Mouse (Mus musculus) kidney, postnatal 0 days (tissue): ENCODE data around the gene B4galnt3. TPM values are rescaled to one million over a fixed set of nuclear protein-coding genes. Genes with fewer than 3 reads are reported as not detected.

ENCODE experiments used
- ATAC-seq: fragments of 200-750 bp; cut with Nextera tagmentation; replicated peaks from 2 replicates; pipeline ENCODE4 v1.8.0; 2017; ENCODE audit warnings: low read depth, moderate number of reproducible peaks, moderate TSS enrichment, moderate library complexity; ENCODE audit not compliant: low FRiP score
- DNase-seq: peaks from one replicate; pipeline ENCODE4 v3.0.0-alpha.2; 2016; ENCODE audit warnings: low spot score
- H3K27ac ChIP-seq: fragments of 300-500 bp; sonication (generic); 2 replicates; pipeline ENCODE4 v1.5.1; 2014; ENCODE audit warnings: mild to moderate bottlenecking
- H3K27me3 ChIP-seq: fragments of 300-500 bp; sonication (generic); 2 replicates; pipeline ENCODE4 v1.6.1; 2014; ENCODE audit warnings: low read length, mixed read lengths; ENCODE audit not compliant: insufficient read depth
- H3K36me3 ChIP-seq: fragments of 300-500 bp; sonication (generic); 2 replicates; pipeline ENCODE4 v1.6.1; 2014; ENCODE audit warnings: low read length, mixed read lengths; ENCODE audit not compliant: insufficient read depth
- H3K4me1 ChIP-seq: fragments of 300-500 bp; sonication (generic); replicated peaks from 2 replicates; pipeline ENCODE4 v1.6.1; 2014; ENCODE audit warnings: antibody characterized with exemption, low read length, mixed read lengths; ENCODE audit not compliant: insufficient read depth
- H3K4me2 ChIP-seq: fragments of 300-500 bp; sonication (generic); 2 replicates; pipeline ENCODE4 v1.6.1; 2014; ENCODE audit warnings: mild to moderate bottlenecking, low read length, moderate library complexity, mixed read lengths
- H3K4me3 ChIP-seq: fragments of 300-500 bp; sonication (generic); replicated peaks from 2 replicates; pipeline ENCODE4 v1.5.1; 2014; ENCODE audit warnings: low read depth, low read length
- H3K9ac ChIP-seq: fragments of 300-500 bp; sonication (generic); 2 replicates; pipeline ENCODE4 v1.6.1; 2014; ENCODE audit warnings: low read depth, low read length
- H3K9me3 ChIP-seq: fragments of 300-500 bp; sonication (generic); replicated peaks from 2 replicates; pipeline ENCODE4 v1.6.1; 2016; ENCODE audit warnings: low read length, inconsistent platforms, mixed read lengths
- CTCF ChIP-seq: IDR thresholded peaks from 2 replicates; pipeline ENCODE4 v1.5.1; 2016; ENCODE audit warnings: antibody characterized with exemption, low read depth, mild to moderate bottlenecking, moderate library complexity
- WGBS: fragments of 180-500 bp; shearing (Covaris S2); extraction: QIAGEN DNeasy Blood & Tissue Kit; methylation state at CpG from one replicate; pipeline ENCODE4 v1.1.7; 2014; 5-methylcytosine and 5-hydroxymethylcytosine counted together
- polyA plus RNA-seq: library from polyadenylated mRNA; unstranded; fragments of >200 nt; fragmentation: Nextera tagmentation; extraction: Ambion mirVana; gene quantifications from 2 replicates; pipeline ENCODE4 v1.2.1, GENCODE M21; 2015

The B4galnt3 gene
- polyA plus RNA-seq, 1 experiment from 2014 or later: 2.5 TPM

- H3K9me3 ChIP-seq: no peaks in the 10 kb centered on the region
These were observed 92.4 kb downstream of the B4galnt3 start for GRCm38 (mm10) chr6:120201956-120202355.

GRCm38 (mm10) chr6:120199638-120200394, 94.5 kb downstream of the B4galnt3 start:
- Histone ChIP-seq H3K27ac (no peak overlapping the region), H3K9ac (no peak overlapping the region), H3K27me3 (no peaks in the 10 kb centered on the region), H3K4me2 (no peak overlapping the region), H3K36me3 (no peaks in the 10 kb centered on the region), H3K9me3 (no peaks in the 10 kb centered on the region), H3K4me3 (no peak overlapping the region), H3K4me1 (no peaks in the 10 kb centered on the region)
- no peak for DNase-seq
- ATAC-seq: no peak
- 0 out of 2 replicates have a peak, but pooled peaks have one; percentile 7 for TF ChIP-seq CTCF
- WGBS: 39% methylated on average over 10 of the region's 10 CpGs

More at GRCm38 (mm10) chr6:120201956-120202355, 92.4 kb downstream of the B4galnt3 start:
- TF ChIP-seq CTCF: no peak
- no peaks in the 10 kb centered on the region for H3K4me1 ChIP-seq
- no peak overlapping the region for H3K27ac ChIP-seq
- no peak overlapping the region for H3K9ac ChIP-seq
- no peak overlapping the region for H3K4me3 ChIP-seq
- H3K27me3 ChIP-seq: no peaks in the 10 kb centered on the region
- ATAC-seq (no peak), DNase-seq (no peak)
- WGBS: 25% methylated on average over 6 of the region's 6 CpGs
- H3K36me3 ChIP-seq: no peaks in the 10 kb centered on the region
- no peak overlapping the region for H3K4me2 ChIP-seq

GRCm38 (mm10) chr6:120197964-120198363, 96.4 kb downstream of the B4galnt3 start:
- Histone ChIP-seq H3K36me3 (no peaks in the 10 kb centered on the region), H3K9me3 (no peaks in the 10 kb centered on the region), H3K4me2 (no peak overlapping the region), H3K9ac (no peak overlapping the region), H3K27ac (no peak overlapping the region), H3K4me3 (no peak overlapping the region), H3K4me1 (no peaks in the 10 kb centered on the region), H3K27me3 (no peaks in the 10 kb centered on the region)
- WGBS: 34% methylated on average over 9 of the region's 9 CpGs
- peak; percentile 34; the same call in 1 of the 2 replicates for ATAC-seq
- peak; percentile 99 for TF ChIP-seq CTCF
- DNase-seq: peak; percentile 85

DNA sequence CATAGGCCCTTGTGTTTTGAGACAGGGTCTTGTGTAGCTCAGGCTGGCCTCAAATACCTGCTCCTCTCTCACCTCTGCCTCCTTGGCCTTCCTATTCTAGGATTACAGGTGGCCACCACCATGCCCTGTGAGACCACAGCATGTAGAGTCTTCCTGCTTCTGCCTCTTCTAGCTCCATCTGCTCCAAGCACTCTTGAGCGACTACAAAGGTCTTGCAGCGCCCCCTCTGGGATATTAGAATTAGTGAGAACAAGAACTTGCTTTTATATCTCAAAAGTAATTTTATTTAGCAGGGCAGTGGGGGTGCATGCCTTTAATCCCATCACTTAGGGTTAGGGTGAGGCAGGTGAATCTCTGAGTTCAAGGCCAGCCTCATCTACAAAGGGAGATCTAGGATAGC, 97.5 kb downstream of the B4galnt3 start:
- DNase-seq (peak; percentile 81), ATAC-seq (no peak)
- H3K27me3 ChIP-seq: no peaks in the 10 kb centered on the region
- no peaks in the 10 kb centered on the region for H3K36me3 ChIP-seq
- H3K9ac ChIP-seq: no peak overlapping the region
- H3K4me2 ChIP-seq: no peak overlapping the region
- H3K9me3 ChIP-seq: no peaks in the 10 kb centered on the region
- H3K4me1 ChIP-seq: no peaks in the 10 kb centered on the region
- H3K4me3 ChIP-seq: no peak overlapping the region
- TF ChIP-seq CTCF: peak; percentile 70
- 32% methylated on average over 2 of the region's 2 CpGs for WGBS
- no peak overlapping the region for H3K27ac ChIP-seq

DNA sequence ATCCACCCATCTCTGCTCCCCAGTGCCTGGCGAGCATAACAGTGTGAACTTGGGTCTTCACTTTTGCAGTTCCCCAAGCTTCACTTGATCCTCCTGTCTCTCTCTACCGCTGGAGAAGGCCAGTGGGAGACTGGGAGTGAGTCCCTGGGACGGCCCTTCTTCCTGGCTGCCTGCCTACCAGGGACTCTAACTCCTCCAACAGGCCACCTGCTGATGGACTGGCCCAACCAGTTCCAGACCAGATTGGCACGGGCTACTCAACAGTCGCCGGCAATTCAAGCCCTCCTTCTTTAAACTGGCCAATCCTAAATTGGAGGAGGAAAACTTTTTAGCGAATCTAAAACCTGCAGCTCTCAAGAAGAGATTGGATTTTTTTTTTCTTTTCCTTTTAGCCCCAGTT, 99.4 kb downstream of the B4galnt3 start:
- H3K4me2 ChIP-seq: no peak overlapping the region
- ATAC-seq: no peak
- WGBS: 28% methylated on average over 7 of the region's 7 CpGs

DNA sequence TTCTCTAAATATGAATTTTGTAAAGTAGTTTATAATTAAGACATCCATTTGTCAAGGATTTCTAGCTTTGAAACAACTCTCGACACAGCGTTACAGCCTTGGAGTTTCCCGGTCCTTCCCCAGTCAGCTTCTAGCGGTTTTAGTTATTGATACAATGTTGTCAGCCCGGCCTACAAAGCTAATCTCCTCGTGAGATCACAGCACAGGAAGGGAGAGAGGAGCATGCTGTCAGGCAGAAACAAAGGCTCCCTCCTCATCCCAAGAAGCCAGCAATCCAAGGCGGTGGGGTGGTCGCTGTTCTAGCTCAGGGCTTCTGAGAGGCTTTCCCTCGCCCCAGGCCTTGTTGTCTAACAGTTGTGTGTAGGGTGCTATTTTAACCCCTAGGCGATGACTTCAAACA, 100.1 kb downstream of the B4galnt3 start:
- H3K9me3 ChIP-seq: no peaks in the 10 kb centered on the region
- H3K4me2 ChIP-seq: no peak overlapping the region
- TF ChIP-seq CTCF: no peak
- DNase-seq (no peak), ATAC-seq (no peak)
- no peaks in the 10 kb centered on the region for H3K4me1 ChIP-seq
- 56% methylated on average over 10 of the region's 10 CpGs for WGBS
- H3K9ac ChIP-seq: no peak overlapping the region
- no peak overlapping the region for H3K4me3 ChIP-seq
- no peak overlapping the region for H3K27ac ChIP-seq
- H3K27me3 ChIP-seq: no peaks in the 10 kb centered on the region
- no peaks in the 10 kb centered on the region for H3K36me3 ChIP-seq

More for the DNA sequence above, 99.4 kb downstream of the B4galnt3 start:
- no peaks in the 10 kb centered on the region for H3K9me3 ChIP-seq
- H3K27me3 ChIP-seq: no peaks in the 10 kb centered on the region
- H3K27ac ChIP-seq: no peak overlapping the region
- no peak overlapping the region for H3K9ac ChIP-seq
- H3K36me3 ChIP-seq: no peaks in the 10 kb centered on the region
- H3K4me1 ChIP-seq: no peaks in the 10 kb centered on the region
- DNase-seq: peak; percentile 21
- H3K4me3 ChIP-seq: no peak overlapping the region
- TF ChIP-seq CTCF: no peak; the same call in 1 of the 2 replicates

DNA sequence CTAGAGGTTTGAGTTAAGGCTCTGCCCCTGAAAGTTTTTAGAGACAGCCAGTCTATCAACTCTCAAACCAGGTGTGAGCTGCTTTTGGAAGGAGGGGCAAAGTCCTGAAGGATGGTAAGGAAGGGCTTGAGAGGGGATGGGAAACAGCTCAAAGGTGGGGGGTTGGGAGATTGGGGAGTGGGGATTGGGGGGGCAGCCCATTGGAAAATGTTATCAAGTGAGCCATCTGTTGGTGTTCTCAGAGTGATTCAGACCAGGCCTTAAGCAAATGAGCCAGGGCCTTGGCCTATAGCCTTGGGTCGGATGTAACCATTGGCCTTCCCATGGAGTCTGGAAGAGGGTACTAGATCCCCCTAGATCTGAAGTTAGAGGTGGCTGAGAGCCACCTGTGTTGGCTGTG, 100.6 kb downstream of the B4galnt3 start:
- Histone ChIP-seq H3K36me3 (no peaks in the 10 kb centered on the region), H3K27me3 (no peaks in the 10 kb centered on the region), H3K4me3 (no peak overlapping the region), H3K27ac (no peak overlapping the region), H3K4me1 (peaks cover under 1% of the 10 kb centered on the region), H3K4me2 (no peak overlapping the region), H3K9me3 (no peaks in the 10 kb centered on the region), H3K9ac (no peak overlapping the region)
- WGBS: 88% methylated on average over 1 of the region's 1 CpGs
- DNase-seq (no peak), ATAC-seq (no peak)
- TF ChIP-seq CTCF: no peak
